Mouse (Mus musculus) neural tube, embryonic 14.5 days (tissue): ENCODE measurements around the gene Faim. TPM values are rescaled to one million over a fixed set of nuclear protein-coding genes. Genes with fewer than 3 reads are reported as not detected.

ENCODE experiments used
- ATAC-seq: fragments of 200-750 bp; cut with Nextera tagmentation; 2 replicates; pipeline ENCODE4 v1.8.0; 2017; ENCODE audit warnings: low read depth, mild to moderate bottlenecking, moderate TSS enrichment, moderate library complexity
- H3K27ac ChIP-seq: fragments of 300-500 bp; sonication (generic); 2 replicates; pipeline ENCODE4 v1.5.1; 2014; ENCODE audit warnings: low read depth, mild to moderate bottlenecking, control low read depth, low read length, moderate library complexity, mixed read lengths
- H3K27me3 ChIP-seq: fragments of 300-500 bp; sonication (generic); 2 replicates; pipeline ENCODE4 v1.6.1; 2014; ENCODE audit warnings: low read length; ENCODE audit not compliant: control insufficient read depth, insufficient read depth
- H3K36me3 ChIP-seq: fragments of 300-500 bp; sonication (generic); 2 replicates; pipeline ENCODE4 v1.6.1; 2014; ENCODE audit warnings: low read length, mixed read lengths; ENCODE audit not compliant: control insufficient read depth, insufficient read depth
- H3K4me1 ChIP-seq: fragments of 300-500 bp; sonication (generic); 2 replicates; pipeline ENCODE4 v1.6.1; 2014; ENCODE audit warnings: low read length; ENCODE audit not compliant: control insufficient read depth, insufficient read depth
- H3K4me2 ChIP-seq: fragments of 300-500 bp; sonication (generic); 2 replicates; pipeline ENCODE4 v1.6.1; 2014; ENCODE audit warnings: mild to moderate bottlenecking, low read depth, low read length, control low read depth
- H3K4me3 ChIP-seq: fragments of 300-500 bp; sonication (generic); 2 replicates; pipeline ENCODE4 v1.5.1; 2014; ENCODE audit warnings: low read depth, low read length, control low read depth, mixed read lengths
- H3K9ac ChIP-seq: fragments of 300-500 bp; sonication (generic); replicated peaks from 2 replicates; pipeline ENCODE4 v1.6.1; 2014; ENCODE audit warnings: low read depth, mild to moderate bottlenecking, control low read depth, low read length, mixed read lengths
- H3K9me3 ChIP-seq: fragments of 300-500 bp; sonication (generic); 2 replicates; pipeline ENCODE4 v1.6.1; 2016; ENCODE audit warnings: low read length; ENCODE audit not compliant: control insufficient read depth
- WGBS: fragments of 180-500 bp; shearing (Covaris S2); extraction: QIAGEN DNeasy Blood & Tissue Kit; methylation state at CpG from one replicate; pipeline ENCODE4 v1.1.7; 2014; 5-methylcytosine and 5-hydroxymethylcytosine counted together
- polyA plus RNA-seq: library from polyadenylated mRNA; unstranded; fragments of >200 nt; fragmentation: Nextera tagmentation; extraction: Ambion mirVana; gene quantifications from 2 replicates; pipeline ENCODE4 v1.2.1, GENCODE M21; 2014

Gene Faim
- polyA plus RNA-seq, 1 experiment from 2014 or later: 119 TPM

GRCm38 (mm10) chr9:99021166-99021565, 35.0 kb downstream of the Faim start:
- Histone ChIP-seq H3K9me3 (no peaks in the 10 kb centered on the region), H3K4me2 (no peak overlapping the region)
- 6% methylated on average over 5 of the region's 5 CpGs for WGBS

DNA sequence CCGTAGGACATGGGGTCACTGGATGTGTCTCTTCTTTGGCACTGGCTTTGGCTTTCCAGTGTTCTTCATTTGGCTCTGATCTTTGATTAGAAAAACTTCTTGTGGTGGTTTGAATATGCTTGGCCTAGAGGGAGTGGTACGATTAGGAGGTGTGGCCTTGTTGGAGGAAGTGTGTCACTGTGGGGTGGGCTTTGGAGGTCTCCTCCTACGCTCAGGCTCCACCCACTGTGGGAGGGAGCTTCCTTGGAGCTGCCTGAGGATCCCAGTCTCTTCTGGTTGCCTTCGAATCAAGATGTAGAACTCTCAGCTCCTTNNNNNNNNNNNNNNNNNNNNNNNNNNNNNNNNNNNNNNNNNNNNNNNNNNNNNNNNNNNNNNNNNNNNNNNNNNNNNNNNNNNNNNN, 35.6 kb downstream of the Faim start:
- Histone ChIP-seq H3K4me3 (no peak overlapping the region), H3K27me3 (no peaks in the 10 kb centered on the region), H3K9me3 (no peaks in the 10 kb centered on the region), H3K9ac (no peak overlapping the region), H3K4me2 (no peak overlapping the region), H3K4me1 (no peaks in the 10 kb centered on the region), H3K27ac (no peak overlapping the region), H3K36me3 (no peaks in the 10 kb centered on the region)
- WGBS: 84% methylated on average over 4 of the region's 4 CpGs
- no peak for ATAC-seq

More at GRCm38 (mm10) chr9:99021166-99021565, 35.0 kb downstream of the Faim start:
- H3K36me3 ChIP-seq: no peaks in the 10 kb centered on the region
- H3K9ac ChIP-seq: no peak overlapping the region
- no peaks in the 10 kb centered on the region for H3K27me3 ChIP-seq
- H3K4me3 ChIP-seq: no peak overlapping the region
- no peaks in the 10 kb centered on the region for H3K4me1 ChIP-seq
- ATAC-seq: no peak
- no peak overlapping the region for H3K27ac ChIP-seq

- Histone ChIP-seq H3K4me3 (no peak overlapping the region), H3K4me2 (no peak overlapping the region), H3K27me3 (no peaks in the 10 kb centered on the region), H3K4me1 (no peaks in the 10 kb centered on the region), H3K27ac (no peak overlapping the region), H3K36me3 (no peaks in the 10 kb centered on the region), H3K9me3 (no peaks in the 10 kb centered on the region), H3K9ac (no peak overlapping the region)
- ATAC-seq: no peak
- WGBS: 76% methylated on average over 8 of the region's 8 CpGs
Observed at GRCm38 (mm10) chr9:99032031-99032430, 45.9 kb downstream of the Faim start.

GRCm38 (mm10) chr9:99034111-99034510, 47.9 kb downstream of the Faim start:
- Histone ChIP-seq H3K4me1 (no peaks in the 10 kb centered on the region), H3K9me3 (no peaks in the 10 kb centered on the region), H3K27me3 (no peaks in the 10 kb centered on the region), H3K9ac (no peak overlapping the region), H3K36me3 (no peaks in the 10 kb centered on the region), H3K4me3 (no peak overlapping the region), H3K4me2 (no peak overlapping the region), H3K27ac (no peak overlapping the region)
- no peak for ATAC-seq
- WGBS: 85% methylated on average over 8 of the region's 8 CpGs

- H3K4me3 ChIP-seq: no peak within 1 kb of the TSS
- H3K4me2 ChIP-seq: no peak within 1 kb of the TSS
- ATAC-seq: no peak
- no peaks in the 10 kb centered on the region for H3K27me3 ChIP-seq
- H3K9me3 ChIP-seq: no peaks in the 10 kb centered on the region
- H3K4me1 ChIP-seq: no peaks in the 10 kb centered on the region
- H3K9ac ChIP-seq: no peak within 1 kb of the TSS
- H3K36me3 ChIP-seq: peaks cover 9% of the 10 kb centered on the region; the same call in 1 of the 2 replicates
- WGBS: 85% methylated on average over 12 of the region's 12 CpGs
- H3K27ac ChIP-seq: no peak within 1 kb of the TSS
Observed at GRCm38 (mm10) chr9:99035575-99035974, 49.4 kb downstream of the Faim start, which contains the start of gene Gm1123. Gene Gm1123 (minus strand): TSS chr9:99035715.

DNA sequence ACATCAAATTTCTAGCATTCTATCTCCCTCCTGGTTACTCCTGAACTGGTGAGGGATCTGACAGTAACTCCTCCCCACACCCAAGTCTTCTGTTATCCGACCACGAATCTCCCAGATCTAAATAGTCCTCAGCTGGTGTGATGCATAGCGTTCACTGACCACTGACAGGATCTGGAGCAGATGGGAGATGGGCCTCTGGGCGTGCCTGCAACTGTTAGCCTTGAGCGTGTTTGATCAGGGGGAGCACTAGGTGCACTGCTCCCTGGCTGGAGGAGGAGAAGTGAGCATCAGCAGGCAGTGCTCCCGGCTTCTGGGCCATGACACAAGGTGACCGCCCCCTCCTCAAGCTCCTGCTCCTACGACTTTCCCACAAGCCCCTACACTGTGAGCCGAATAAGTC, 55.8 kb downstream of the Faim start:
- H3K9ac ChIP-seq: no peak overlapping the region
- no peak overlapping the region for H3K4me3 ChIP-seq
- no peaks in the 10 kb centered on the region for H3K27me3 ChIP-seq
- no peak overlapping the region for H3K27ac ChIP-seq
- WGBS: 83% methylated on average over 9 of the region's 9 CpGs
- ATAC-seq: no peak
- H3K4me2 ChIP-seq: no peak overlapping the region
- no peaks in the 10 kb centered on the region for H3K4me1 ChIP-seq
- H3K9me3 ChIP-seq: no peaks in the 10 kb centered on the region
- peaks cover 21% of the 10 kb centered on the region; the same call in 1 of the 2 replicates for H3K36me3 ChIP-seq

DNA sequence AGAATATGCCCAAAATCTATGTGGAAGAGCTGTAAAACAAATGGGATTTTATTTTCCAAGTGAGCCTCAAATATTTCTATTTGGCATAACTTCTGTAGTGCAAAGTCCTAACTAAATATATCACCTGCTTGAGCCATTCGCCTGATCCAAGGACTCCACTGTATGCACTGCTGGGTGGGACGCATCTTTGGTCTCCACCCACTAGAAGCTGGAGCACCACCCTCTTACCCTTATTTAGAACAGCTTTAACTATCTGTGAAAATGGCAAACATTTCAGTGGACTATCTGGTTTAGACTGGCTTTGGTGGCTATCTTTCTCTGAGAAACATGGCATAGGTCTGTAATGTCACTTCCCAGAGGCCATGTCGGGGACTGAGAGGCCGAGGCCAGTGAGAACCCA, 56.5 kb downstream of the Faim start:
- Histone ChIP-seq H3K4me2 (no peak overlapping the region), H3K4me1 (no peaks in the 10 kb centered on the region), H3K27ac (no peak overlapping the region), H3K9ac (no peak overlapping the region), H3K36me3 (peaks cover 21% of the 10 kb centered on the region; the same call in 1 of the 2 replicates), H3K9me3 (no peaks in the 10 kb centered on the region), H3K27me3 (no peaks in the 10 kb centered on the region), H3K4me3 (no peak overlapping the region)
- 95% methylated on average over 4 of the region's 4 CpGs for WGBS
- ATAC-seq: no peak

GRCm38 (mm10) chr9:99044761-99045160, 58.6 kb downstream of the Faim start:
- H3K27me3 ChIP-seq: no peaks in the 10 kb centered on the region
- H3K27ac ChIP-seq: no peak overlapping the region
- 87% methylated on average over 8 of the region's 8 CpGs for WGBS
- ATAC-seq: no peak
- no peak overlapping the region for H3K4me3 ChIP-seq
- no peaks in the 10 kb centered on the region for H3K4me1 ChIP-seq
- no peaks in the 10 kb centered on the region for H3K9me3 ChIP-seq
- no peak overlapping the region for H3K4me2 ChIP-seq
- H3K9ac ChIP-seq: no peak overlapping the region
- H3K36me3 ChIP-seq: peaks cover 17% of the 10 kb centered on the region; the same call in 1 of the 2 replicates

GRCm38 (mm10) chr9:99048724-99049250, 62.6 kb downstream of the Faim start:
- no peak for ATAC-seq
- no peak overlapping the region for H3K9ac ChIP-seq
- no peak overlapping the region for H3K4me3 ChIP-seq
- no peaks in the 10 kb centered on the region for H3K9me3 ChIP-seq
- no peak overlapping the region for H3K27ac ChIP-seq
- 65% methylated on average over 1 of the region's 1 CpGs for whole genome bisulfite sequencing
- no peaks in the 10 kb centered on the region for H3K4me1 ChIP-seq
- no peaks in the 10 kb centered on the region for H3K27me3 ChIP-seq
- peaks cover 11% of the 10 kb centered on the region for H3K36me3 ChIP-seq
- no peak overlapping the region for H3K4me2 ChIP-seq
